Mouse (Mus musculus) megakaryocyte, embryonic 14.5 days (primary cell): ENCODE data around the gene Nubp1.

Experiments
- FLI1 ChIP-seq: IDR thresholded peaks from 2 replicates; pipeline ENCODE4 v1.6.1; 2012; ENCODE audit warnings: low read length, inconsistent platforms, mixed read lengths
- GATA1 ChIP-seq: IDR thresholded peaks from 3 replicates; pipeline ENCODE4 v1.6.1; 2012; ENCODE audit warnings: mixed read lengths, low read length, inconsistent platforms, borderline replicate concordance

- TF ChIP-seq GATA1 (no peak), FLI1 (no peak)
Measured at GRCm38 (mm10) chr16:10438055-10438454, 26.3 kb downstream of the Nubp1 start.
